Mouse (Mus musculus) lung, embryonic 15.5 days (tissue): ENCODE data around the gene Fam83f. TPM values are rescaled to one million over a fixed set of nuclear protein-coding genes. Genes with fewer than 3 reads are reported as not detected.
A peak's percentile ranks its signal among the peaks of the same experiment; 100 is the strongest.

ENCODE experiments used
- ATAC-seq: fragments of 200-750 bp; cut with Nextera tagmentation; 2 replicates; pipeline ENCODE4 v1.8.0; 2017; ENCODE audit warnings: moderate number of reproducible peaks, borderline replicate concordance; ENCODE audit not compliant: low FRiP score, low TSS enrichment; ENCODE audit errors: extremely low read depth
- H3K27ac ChIP-seq: fragments of 300-500 bp; sonication (generic); 2 replicates; pipeline ENCODE4 v1.5.1; 2015; ENCODE audit warnings: moderate library complexity, mild to moderate bottlenecking, inconsistent platforms
- H3K27me3 ChIP-seq: fragments of 300-500 bp; sonication (generic); 2 replicates; pipeline ENCODE4 v1.6.1; 2015; ENCODE audit warnings: inconsistent platforms
- H3K36me3 ChIP-seq: fragments of 300-500 bp; sonication (generic); 2 replicates; pipeline ENCODE4 v1.6.1; 2015; ENCODE audit warnings: inconsistent platforms
- H3K4me1 ChIP-seq: fragments of 300-500 bp; sonication (generic); 2 replicates; pipeline ENCODE4 v1.6.1; 2015; ENCODE audit warnings: inconsistent platforms
- H3K4me2 ChIP-seq: fragments of 300-500 bp; sonication (generic); 2 replicates; pipeline ENCODE4 v1.6.1; 2015; ENCODE audit warnings: inconsistent platforms, mild to moderate bottlenecking, moderate library complexity
- H3K4me3 ChIP-seq: fragments of 300-500 bp; sonication (generic); 2 replicates; pipeline ENCODE4 v1.5.1; 2015; ENCODE audit warnings: mild to moderate bottlenecking, inconsistent platforms
- H3K9ac ChIP-seq: fragments of 300-500 bp; sonication (generic); 2 replicates; pipeline ENCODE4 v1.6.1; 2015; ENCODE audit warnings: inconsistent platforms
- H3K9me3 ChIP-seq: fragments of 300-500 bp; sonication (generic); 2 replicates; pipeline ENCODE4 v1.6.1; 2016; ENCODE audit warnings: inconsistent platforms
- WGBS: fragments of 180-500 bp; shearing (Covaris S2); methylation state at CpG from one replicate; pipeline ENCODE4 v1.1.7; 2015; 5-methylcytosine and 5-hydroxymethylcytosine counted together
- polyA plus RNA-seq: library from polyadenylated mRNA; unstranded; fragments of >200 nt; fragmentation: Nextera tagmentation; extraction: Ambion mirVana; gene quantifications from 2 replicates; pipeline ENCODE4 v1.2.1, GENCODE M21; 2015

Gene Fam83f
- polyA plus RNA-seq, 1 experiment from 2014 or later = 1.5 TPM

- Histone ChIP-seq H3K4me2 (peak within 1 kb of the TSS; percentile 96), H3K4me1 (peaks cover 37% of the 10 kb centered on the region), H3K9ac (peak within 1 kb of the TSS; percentile 77), H3K36me3 (no peaks in the 10 kb centered on the region), H3K9me3 (no peaks in the 10 kb centered on the region), H3K27me3 (no peaks in the 10 kb centered on the region), H3K4me3 (peak within 1 kb of the TSS; percentile 100), H3K27ac (peak within 1 kb of the TSS; percentile 93)
- ATAC-seq = peak; percentile 93
- under 1% methylated on average over 39 of the region's 39 CpGs for WGBS
Measured at GRCm38 (mm10) chr15:80710608-80711363, 39.1 kb downstream of the Fam83f start, which contains the start of gene Tnrc6b. Gene Tnrc6b (plus strand): TSS chr15:80711313.

GRCm38 (mm10) chr15:80711401-80712151, 39.9 kb downstream of the Fam83f start:
- WGBS = under 1% methylated on average over 71 of the region's 106 CpGs
- H3K9me3 ChIP-seq = no peaks in the 10 kb centered on the region
- H3K4me2 ChIP-seq = peak overlapping the region; percentile 96
- ATAC-seq = peak; percentile 24
- H3K27me3 ChIP-seq = no peaks in the 10 kb centered on the region
- peak overlapping the region; percentile 100 for H3K4me3 ChIP-seq
- no peaks in the 10 kb centered on the region for H3K36me3 ChIP-seq
- H3K27ac ChIP-seq = peak overlapping the region; percentile 87
- peak overlapping the region; percentile 77 for H3K9ac ChIP-seq
- peaks cover 30% of the 10 kb centered on the region for H3K4me1 ChIP-seq

- 67% methylated on average over 4 of the region's 4 CpGs for WGBS
- H3K4me3 ChIP-seq = no peak overlapping the region
- no peak overlapping the region for H3K4me2 ChIP-seq
Measured at GRCm38 (mm10) chr15:80714299-80714698, 42.7 kb downstream of the Fam83f start.

GRCm38 (mm10) chr15:80716631-80717135, 45.0 kb downstream of the Fam83f start:
- no peak for ATAC-seq
- no peak overlapping the region for H3K4me2 ChIP-seq
- no peaks in the 10 kb centered on the region for H3K9me3 ChIP-seq
- H3K4me1 ChIP-seq = 0 out of 2 replicates have a peak, but pooled peaks cover 9% of the 10 kb centered on the region
- 0 out of 2 replicates have a peak overlapping the region, but pooled peaks have one; percentile 25 for H3K27ac ChIP-seq
- no peak overlapping the region for H3K9ac ChIP-seq
- WGBS = 72% methylated on average over 8 of the region's 8 CpGs
- no peaks in the 10 kb centered on the region for H3K27me3 ChIP-seq
- no peak overlapping the region for H3K4me3 ChIP-seq
- H3K36me3 ChIP-seq = no peaks in the 10 kb centered on the region

More at GRCm38 (mm10) chr15:80714299-80714698, 42.7 kb downstream of the Fam83f start:
- Histone ChIP-seq H3K9me3 (no peaks in the 10 kb centered on the region), H3K4me1 (peaks cover 17% of the 10 kb centered on the region), H3K27ac (no peak overlapping the region), H3K27me3 (no peaks in the 10 kb centered on the region), H3K9ac (no peak overlapping the region), H3K36me3 (no peaks in the 10 kb centered on the region)
- no peak for ATAC-seq

- Histone ChIP-seq H3K9ac (no peak overlapping the region), H3K4me3 (no peak overlapping the region), H3K4me2 (no peak overlapping the region), H3K36me3 (no peaks in the 10 kb centered on the region), H3K4me1 (0 out of 2 replicates have a peak, but pooled peaks cover 9% of the 10 kb centered on the region), H3K27ac (no peak overlapping the region), H3K27me3 (no peaks in the 10 kb centered on the region), H3K9me3 (no peaks in the 10 kb centered on the region)
- 27% methylated on average over 1 of the region's 1 CpGs for WGBS
- no peak for ATAC-seq
Measured at GRCm38 (mm10) chr15:80717431-80717830, 45.8 kb downstream of the Fam83f start.

GRCm38 (mm10) chr15:80720249-80720648, 48.6 kb downstream of the Fam83f start:
- H3K27ac ChIP-seq = no peak overlapping the region
- no peak for ATAC-seq

GRCm38 (mm10) chr15:80721861-80722260, 50.2 kb downstream of the Fam83f start:
- 68% methylated on average over 6 of the region's 6 CpGs for WGBS
- no peak overlapping the region for H3K9ac ChIP-seq
- H3K9me3 ChIP-seq = no peaks in the 10 kb centered on the region
- H3K36me3 ChIP-seq = no peaks in the 10 kb centered on the region
- H3K27me3 ChIP-seq = no peaks in the 10 kb centered on the region
- H3K4me3 ChIP-seq = no peak overlapping the region
- H3K27ac ChIP-seq = no peak overlapping the region
- no peak for ATAC-seq
- H3K4me1 ChIP-seq = 0 out of 2 replicates have a peak, but pooled peaks cover 6% of the 10 kb centered on the region
- no peak overlapping the region for H3K4me2 ChIP-seq

More at GRCm38 (mm10) chr15:80720249-80720648, 48.6 kb downstream of the Fam83f start:
- Histone ChIP-seq H3K4me1 (0 out of 2 replicates have a peak, but pooled peaks cover 9% of the 10 kb centered on the region), H3K4me2 (no peak overlapping the region), H3K4me3 (no peak overlapping the region), H3K36me3 (no peaks in the 10 kb centered on the region), H3K27me3 (no peaks in the 10 kb centered on the region), H3K9me3 (no peaks in the 10 kb centered on the region), H3K9ac (no peak overlapping the region)
- WGBS = 40% methylated on average over 5 of the region's 5 CpGs

GRCm38 (mm10) chr15:80722366-80722765, 50.7 kb downstream of the Fam83f start:
- no peak overlapping the region for H3K4me2 ChIP-seq
- H3K9ac ChIP-seq = no peak overlapping the region
- no peak overlapping the region for H3K4me3 ChIP-seq
- 40% methylated on average over 3 of the region's 3 CpGs for WGBS
- ATAC-seq = no peak
- no peaks in the 10 kb centered on the region for H3K9me3 ChIP-seq
- 0 out of 2 replicates have a peak, but pooled peaks cover 4% of the 10 kb centered on the region for H3K4me1 ChIP-seq
- H3K27ac ChIP-seq = no peak overlapping the region
- H3K36me3 ChIP-seq = no peaks in the 10 kb centered on the region
- no peaks in the 10 kb centered on the region for H3K27me3 ChIP-seq

GRCm38 (mm10) chr15:80729477-80729876, 57.8 kb downstream of the Fam83f start:
- no peak overlapping the region for H3K9ac ChIP-seq
- no peak overlapping the region for H3K4me3 ChIP-seq
- H3K27me3 ChIP-seq = no peaks in the 10 kb centered on the region
- H3K4me2 ChIP-seq = no peak overlapping the region
- 58% methylated on average over 2 of the region's 2 CpGs for WGBS
- no peaks in the 10 kb centered on the region for H3K9me3 ChIP-seq
- H3K36me3 ChIP-seq = no peaks in the 10 kb centered on the region
- no peak overlapping the region for H3K27ac ChIP-seq
- peaks cover 8% of the 10 kb centered on the region for H3K4me1 ChIP-seq
- no peak for ATAC-seq

- Histone ChIP-seq H3K9ac (no peak overlapping the region), H3K9me3 (no peaks in the 10 kb centered on the region), H3K27ac (no peak overlapping the region), H3K36me3 (no peaks in the 10 kb centered on the region), H3K27me3 (no peaks in the 10 kb centered on the region), H3K4me1 (peaks cover 8% of the 10 kb centered on the region), H3K4me2 (no peak overlapping the region), H3K4me3 (no peak overlapping the region)
- ATAC-seq = no peak
- 79% methylated on average over 1 of the region's 1 CpGs for WGBS
Measured at GRCm38 (mm10) chr15:80731043-80731442, 59.4 kb downstream of the Fam83f start.

- H3K27ac ChIP-seq = no peak overlapping the region
- no peak overlapping the region for H3K4me2 ChIP-seq
- no peak overlapping the region for H3K4me3 ChIP-seq
- H3K4me1 ChIP-seq = peaks cover 8% of the 10 kb centered on the region
- no peak overlapping the region for H3K9ac ChIP-seq
- ATAC-seq = no peak
- no peaks in the 10 kb centered on the region for H3K27me3 ChIP-seq
- WGBS = 76% methylated on average over 3 of the region's 3 CpGs
- H3K36me3 ChIP-seq = no peaks in the 10 kb centered on the region
- H3K9me3 ChIP-seq = no peaks in the 10 kb centered on the region
Measured at GRCm38 (mm10) chr15:80731511-80731910, 59.9 kb downstream of the Fam83f start.
